Mouse (Mus musculus) urinary bladder, adult 18-20 months (tissue): ENCODE measurements around the gene Supt6.
"Not testable (repeated sequence)": the region's sequence is repeated elsewhere in the genome, so short reads cannot be mapped to it uniquely, and the experiment has no call there.

ENCODE experiments used
- DNase-seq, 2 experiments: peaks; one replicate each; pipeline ENCODE4 v3.0.0; 2022; ENCODE audit warnings: low spot score in 2 of 2, mixed read lengths in 2 of 2

The Supt6 gene

DNA sequence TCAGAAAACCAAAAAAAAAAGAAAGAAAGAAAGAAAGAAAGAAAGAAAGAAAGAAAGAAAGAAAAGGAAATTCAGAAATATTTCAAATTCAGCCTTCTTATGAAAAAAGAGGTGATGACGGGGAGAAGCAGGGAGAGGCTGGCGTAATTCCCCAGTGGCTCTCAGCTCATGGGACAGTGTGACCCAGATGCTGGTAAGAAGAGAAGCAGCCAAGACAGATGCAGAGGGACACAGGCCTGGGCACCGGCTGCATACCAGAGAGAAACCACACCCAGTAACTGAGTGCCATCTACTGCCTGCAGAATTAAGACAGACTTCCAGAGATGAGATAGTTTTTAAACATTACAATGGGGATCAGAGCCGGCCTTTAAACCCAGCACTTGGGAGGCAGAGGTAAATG, 22.2 kb downstream of the Supt6 start:
- no peak for DNase-seq

DNA sequence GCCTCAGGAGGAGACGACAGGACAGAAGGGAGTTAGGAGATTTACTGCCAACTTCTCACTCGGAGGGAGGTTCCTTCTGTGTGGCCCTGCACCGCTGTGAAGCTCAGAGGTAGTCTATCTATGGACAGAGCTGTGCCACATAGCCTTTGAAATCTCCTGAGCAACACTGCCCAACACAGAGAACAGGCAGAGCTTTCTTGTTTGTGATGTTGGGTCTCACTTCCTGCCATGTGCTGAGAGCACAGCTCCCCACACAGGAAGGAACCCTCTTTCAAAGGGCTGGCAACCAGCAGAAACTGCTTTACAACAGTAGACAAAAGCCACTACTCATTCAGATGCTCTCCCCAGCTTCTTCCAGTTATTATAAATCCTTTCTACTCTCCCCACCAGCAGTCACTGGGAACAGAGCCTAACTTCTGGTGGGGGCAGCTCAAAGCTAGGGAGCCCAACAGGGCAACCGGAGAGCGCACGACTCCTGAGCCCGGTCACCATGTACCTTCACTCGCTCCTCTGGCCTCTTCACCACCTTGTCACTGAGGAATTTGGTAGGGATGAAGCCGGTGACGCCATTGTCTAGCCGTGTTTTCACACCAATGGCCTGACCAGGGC, 30.0 kb downstream of the Supt6 start:
- DNase-seq, result no peak

DNA sequence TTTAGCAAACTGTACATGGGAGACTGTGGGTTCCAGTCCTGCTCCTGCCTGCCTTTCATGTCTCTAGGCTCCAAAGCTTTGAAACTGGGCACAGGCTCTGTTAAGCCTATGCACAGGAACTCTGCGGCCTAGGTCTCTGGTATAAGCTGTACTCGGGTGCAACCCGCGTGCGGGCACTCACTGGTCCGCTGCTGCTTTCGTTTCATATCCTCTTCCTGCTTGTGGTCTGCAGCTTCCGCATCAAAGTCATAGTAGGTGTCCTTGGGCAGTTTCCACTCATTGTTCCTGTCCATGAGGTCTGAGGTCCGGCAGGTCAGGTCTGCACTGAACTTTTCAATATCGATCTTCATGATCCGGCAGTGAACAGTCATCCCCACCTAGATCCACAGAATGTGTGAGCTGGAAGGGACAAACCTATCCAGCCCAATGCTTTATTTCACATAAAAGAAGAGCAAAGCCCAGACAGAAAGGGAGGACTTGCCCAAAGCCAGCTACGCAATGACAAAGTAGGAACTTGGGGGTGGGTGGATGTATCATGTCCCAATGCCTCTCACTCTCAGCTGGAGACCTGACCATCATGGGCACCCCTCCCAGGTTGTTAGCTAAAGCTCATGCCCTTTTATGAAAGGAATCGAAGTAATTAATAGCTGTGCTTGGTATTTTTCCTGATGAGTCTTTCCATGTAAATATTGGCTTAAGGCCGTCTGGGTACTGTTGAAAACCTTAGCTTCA, 32.5 kb downstream of the Supt6 start:
- DNase-seq, result no peak

DNA sequence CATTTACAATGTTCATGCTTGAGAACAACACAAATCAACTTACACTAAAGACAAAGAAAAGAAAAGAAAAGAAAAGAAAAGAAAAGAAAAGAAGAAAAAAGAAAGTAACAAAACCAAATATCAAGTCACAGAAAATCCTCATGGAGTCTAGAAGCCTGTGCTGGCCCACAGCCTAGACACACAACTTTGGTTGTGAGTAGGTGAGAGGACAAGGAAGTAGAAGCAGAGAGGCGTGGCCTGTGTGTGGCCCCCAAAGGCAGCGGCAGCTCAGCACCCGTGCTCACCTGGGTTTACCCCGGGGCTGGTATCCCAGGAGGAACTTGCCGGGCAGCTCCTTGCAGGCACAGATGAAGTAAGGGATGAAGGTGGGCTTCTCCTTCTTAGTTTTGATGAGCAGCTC, 34.3 kb downstream of the Supt6 start:
- DNase-seq, result no peak

DNA sequence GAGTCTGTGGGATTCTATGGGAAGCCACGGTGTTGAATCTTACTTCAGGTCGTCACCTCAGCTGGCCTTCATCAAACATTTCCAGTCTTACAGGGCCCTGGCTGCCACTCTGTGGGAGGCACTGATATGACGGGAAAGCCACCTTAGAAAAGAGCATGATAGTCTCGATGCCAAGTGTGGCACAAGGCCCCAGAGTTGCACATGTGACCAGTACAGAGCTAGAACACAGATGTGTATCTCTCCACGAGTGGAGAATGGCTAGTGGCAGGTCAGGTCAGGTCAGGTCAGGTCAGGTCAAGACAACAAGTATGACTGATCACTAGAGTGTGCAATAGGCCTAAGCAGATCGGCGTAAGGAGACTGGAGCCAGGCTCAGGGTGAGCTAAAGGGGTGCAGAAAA, 35.2 kb downstream of the Supt6 start:
- DNase-seq, result no peak

DNA sequence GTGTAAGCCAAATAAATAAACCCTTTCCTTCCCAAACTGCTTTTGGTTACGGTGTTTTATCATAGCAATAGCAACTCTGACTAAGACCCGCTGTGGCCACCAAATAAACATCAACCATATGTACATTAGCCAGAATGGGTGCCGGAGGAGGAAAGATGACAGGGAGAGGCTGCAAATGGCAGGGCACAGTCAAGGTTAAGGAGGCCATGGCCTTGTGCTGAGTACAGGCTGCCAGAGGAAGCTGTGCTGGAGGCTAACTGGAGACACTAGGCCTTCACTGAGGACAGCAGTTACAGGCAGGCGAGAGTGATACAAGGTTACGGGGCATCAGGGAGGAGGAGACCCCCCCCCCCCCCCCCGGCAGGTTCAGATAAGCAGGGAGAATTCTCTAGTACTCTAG, 35.9 kb downstream of the Supt6 start:
- DNase-seq, result no peak

DNA sequence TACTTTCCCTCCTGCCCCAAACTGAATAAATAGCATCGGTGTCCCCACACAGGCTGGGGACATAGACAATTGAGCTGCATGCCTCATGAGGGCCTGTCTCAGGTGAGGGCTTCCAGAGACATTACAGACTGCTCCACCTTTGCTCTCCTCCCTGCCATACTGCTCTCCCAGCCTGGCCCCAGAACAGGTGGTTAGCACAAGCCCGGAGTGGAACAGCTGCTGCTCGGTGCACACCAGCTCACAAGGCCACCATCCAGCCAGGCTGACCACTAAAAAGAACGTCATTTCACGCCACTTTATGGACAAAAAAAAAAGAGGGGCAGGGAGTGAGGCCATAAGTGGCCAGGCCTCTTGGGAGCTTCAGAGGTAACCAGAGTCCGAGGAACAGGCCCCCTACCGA, 38.6 kb downstream of the Supt6 start:
- no peak for DNase-seq

DNA sequence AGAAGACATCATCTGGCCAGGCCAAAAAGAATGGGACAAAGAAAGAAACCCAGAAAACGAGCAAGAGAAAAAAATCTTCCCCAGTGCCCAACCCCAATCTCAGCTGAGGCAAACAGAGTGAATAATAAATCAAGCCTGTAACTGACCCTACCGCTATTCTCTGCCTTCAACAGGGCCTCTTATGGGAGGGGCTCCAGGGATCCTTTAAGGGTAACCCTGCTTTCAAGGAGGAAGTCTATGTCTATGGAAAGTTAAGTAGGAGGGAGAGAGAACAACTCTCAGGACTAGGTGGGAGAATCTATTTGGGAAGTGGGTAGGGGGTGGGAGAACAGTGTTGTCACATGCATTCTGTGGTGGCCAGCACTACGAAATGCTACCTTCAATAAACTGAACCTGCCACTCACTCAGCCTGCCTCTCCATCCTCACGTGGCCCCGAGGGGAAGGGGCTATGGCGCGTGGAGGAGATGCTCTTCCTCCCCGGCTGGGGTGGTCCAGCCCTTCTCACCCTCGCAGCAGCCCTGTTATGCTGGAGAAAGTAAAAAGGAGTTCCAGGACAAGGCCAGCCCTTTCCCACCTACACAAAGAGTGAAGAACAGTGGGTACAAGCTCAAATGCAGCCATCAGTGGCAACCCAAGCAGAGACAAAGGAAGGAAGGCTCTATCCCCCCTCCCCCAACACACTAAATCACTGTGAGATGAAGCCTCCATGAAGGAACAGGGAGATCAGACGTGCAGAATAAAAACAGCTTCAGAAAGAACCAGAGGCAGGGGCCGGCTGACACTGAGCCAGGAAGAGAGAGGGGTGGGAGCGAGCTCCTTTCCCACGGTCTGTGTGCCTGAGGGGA, 40.2 kb downstream of the Supt6 start:
- no peak for DNase-seq

DNA sequence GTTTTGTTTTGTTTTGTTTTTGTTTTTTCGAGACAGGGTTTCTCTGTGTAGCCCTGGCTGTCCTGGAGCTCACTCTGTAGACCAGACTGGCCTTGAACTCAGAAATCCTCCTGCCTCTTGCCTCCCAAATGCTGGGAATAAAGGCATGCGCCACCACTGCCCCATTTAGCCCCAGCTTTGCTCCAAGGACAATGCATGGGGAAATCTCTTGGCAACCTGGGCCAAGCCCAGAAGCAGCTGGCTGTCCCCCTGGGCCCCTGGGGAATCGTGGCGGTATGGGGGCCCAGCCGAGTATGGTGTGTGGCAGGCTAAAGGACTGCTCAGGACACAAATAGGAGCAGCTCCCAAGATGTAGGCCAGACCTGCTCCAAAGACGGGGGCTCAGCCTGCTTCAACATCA, 41.5 kb downstream of the Supt6 start:
- DNase-seq, result no peak

DNA sequence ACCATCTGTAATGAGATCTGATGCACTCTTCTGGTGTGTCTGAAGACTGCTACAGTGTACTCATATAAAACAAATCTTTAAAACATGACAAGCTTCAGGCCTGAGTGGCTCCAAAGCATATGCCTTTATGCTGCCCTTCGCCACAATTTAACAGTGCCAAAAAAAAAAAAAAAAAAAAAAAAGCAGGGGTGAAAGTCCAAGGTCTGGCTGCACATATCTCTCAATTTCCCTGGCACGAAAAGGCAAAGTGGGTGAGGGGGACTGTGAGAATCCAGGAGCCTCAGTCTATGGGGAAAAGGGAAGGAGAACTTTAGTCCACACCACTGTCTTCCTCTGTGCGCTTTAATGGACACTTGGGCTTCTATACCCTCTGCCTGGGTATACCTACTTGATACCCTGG, 43.4 kb downstream of the Supt6 start:
- DNase-seq, result no peak

DNA sequence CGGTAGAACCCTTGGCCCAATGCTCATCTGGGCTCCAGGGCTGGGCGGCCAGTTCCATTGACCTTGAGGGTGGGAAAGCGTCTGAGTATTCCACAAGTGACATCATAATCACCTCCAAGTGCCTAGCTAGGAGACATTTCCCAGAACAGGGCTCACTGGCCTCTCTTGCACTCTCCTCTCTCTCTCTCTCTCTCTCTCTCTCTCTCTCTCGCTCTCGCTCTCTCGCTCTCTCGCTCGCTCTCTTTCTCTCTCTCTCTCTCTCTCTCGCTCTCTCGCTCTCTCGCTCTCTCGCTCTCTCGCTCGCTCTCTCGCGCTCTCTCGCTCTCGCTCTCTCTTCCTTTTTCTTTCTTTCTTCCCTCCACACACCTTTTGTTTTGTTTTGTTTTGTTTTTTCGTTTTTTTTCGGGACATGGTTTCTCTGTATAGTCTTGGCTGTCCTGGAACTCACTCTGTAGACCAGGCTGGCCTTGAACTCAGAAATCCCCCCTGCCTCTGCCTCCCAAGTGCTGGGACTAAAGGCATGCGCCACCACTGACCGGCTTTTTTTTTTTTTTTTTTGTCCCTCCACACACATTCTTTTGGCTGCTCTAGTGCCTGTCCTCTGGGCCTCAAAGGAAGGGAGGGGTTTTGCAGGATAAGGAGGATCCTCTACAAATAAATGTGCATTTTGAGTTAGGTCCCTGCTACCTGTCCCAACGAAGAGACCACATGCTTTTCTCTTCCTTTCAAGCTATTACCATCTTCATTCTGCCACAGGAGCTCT, 50.5 kb downstream of the Supt6 start:
- no peak for DNase-seq

DNA sequence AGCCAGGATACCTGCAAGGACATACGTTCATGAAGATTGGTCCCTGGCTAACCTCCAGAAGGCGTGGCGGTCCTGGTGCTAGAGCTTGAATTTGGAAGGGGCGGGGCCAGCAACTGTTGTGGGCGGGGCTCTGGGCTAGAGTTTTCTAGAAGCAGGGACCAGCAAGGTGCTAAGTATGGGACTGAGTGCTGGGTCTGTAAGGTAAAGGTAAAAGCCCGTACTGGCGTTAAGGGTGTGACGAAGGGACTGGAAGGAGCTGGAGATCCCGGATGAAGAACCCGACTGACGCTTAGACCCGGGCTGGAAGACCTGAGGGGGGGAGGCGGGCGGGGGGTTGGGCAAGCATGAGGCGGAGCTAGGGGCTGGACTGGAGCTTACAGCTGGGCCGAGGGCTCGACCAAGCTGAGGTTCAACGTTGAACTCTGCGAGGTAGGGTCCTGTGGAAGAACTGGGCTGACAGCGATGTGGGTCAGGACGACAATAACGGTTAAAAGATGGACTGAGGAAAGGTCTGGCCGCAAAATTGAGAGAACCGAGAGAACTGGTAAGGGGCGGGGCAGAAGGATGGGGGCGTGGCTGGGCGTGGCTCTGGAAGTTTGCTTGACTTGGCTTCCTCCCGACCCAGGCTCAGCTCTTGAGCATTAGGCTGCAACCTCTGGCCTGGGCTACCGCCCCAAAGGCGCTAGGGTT, 51.2 kb downstream of the Supt6 start:
- DNase-seq, result peak; percentile 69 to 79

DNA sequence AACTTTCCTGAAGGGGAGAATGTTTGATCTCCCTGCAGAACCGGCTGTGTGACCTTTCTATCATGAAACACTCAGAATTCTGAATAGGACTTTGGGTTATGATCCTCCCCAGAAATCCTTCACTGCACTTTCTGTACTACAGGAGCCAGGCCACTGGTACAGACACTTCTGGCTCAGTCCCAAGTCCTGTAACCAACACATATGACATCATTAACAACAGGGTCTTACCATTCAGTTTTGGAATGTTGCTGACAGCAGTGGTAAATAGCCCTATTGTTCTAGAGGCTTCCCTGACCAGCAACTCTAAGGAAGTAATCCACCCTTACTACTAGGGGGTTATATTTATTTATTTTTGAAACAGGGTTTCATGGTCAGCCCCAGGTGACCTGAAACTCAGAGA, 52.7 kb downstream of the Supt6 start, which contains the start of gene Proca1:
Proca1 (plus strand) TSS at position 280 of the 400 bp plus-strand sequence.
- DNase-seq, result no peak

DNA sequence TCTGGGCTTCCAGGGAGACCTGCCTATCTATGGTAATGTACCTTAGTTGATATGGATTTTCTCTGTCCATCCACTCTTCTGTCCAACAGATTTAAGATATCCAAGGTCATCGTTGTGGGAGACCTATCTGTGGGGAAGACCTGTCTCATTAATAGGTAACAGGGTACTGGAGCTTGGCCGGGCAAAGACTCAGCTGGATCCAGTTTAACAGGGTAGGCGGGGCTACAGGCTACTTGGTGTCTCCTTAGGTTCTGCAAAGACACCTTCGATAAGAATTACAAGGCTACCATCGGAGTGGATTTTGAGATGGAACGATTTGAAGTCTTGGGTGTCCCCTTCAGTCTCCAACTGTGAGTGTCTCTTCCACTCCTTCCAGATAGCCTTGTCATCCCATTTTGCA, 55.7 kb downstream of the Supt6 start:
- no peak for DNase-seq

DNA sequence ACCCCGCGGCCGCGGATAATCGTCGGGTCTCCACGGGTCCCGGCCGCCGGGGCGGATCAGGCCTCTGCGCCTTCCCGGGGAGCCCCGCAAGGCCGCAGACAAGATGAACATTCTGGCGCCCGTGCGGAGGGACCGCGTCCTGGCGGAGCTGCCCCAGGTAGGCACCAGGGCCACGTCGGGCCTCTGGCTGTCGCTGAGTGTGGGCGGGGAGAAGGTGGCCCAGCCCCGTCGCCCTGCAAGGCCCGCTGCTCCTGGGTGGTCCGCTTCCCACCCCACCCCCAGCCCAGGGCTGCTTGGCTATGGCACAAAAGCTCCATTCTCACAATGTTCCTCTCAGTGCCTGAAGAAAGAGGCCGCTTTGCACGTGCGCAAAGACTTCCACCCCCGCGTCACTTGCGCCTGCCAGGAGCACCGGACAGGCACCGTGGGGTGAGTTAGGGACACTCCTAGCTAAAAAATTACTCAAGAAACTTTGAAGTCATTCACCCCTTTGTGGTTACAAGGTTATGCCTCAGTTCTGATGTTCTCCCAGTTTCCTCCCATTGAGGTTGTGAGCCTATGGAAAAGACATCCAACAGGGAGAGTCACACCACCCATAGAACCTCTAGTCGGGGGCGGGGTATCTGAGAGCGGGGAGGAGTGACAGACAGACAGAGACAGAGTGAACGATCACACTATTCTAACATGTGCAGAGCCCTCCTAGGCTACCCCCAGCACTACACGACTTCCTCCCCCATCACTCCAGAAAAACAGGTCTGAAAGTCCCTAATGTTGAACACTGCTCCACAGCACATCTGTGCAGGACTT, 56.4 kb downstream of the Supt6 start:
- DNase-seq, result peak; percentile 40 to 44

DNA sequence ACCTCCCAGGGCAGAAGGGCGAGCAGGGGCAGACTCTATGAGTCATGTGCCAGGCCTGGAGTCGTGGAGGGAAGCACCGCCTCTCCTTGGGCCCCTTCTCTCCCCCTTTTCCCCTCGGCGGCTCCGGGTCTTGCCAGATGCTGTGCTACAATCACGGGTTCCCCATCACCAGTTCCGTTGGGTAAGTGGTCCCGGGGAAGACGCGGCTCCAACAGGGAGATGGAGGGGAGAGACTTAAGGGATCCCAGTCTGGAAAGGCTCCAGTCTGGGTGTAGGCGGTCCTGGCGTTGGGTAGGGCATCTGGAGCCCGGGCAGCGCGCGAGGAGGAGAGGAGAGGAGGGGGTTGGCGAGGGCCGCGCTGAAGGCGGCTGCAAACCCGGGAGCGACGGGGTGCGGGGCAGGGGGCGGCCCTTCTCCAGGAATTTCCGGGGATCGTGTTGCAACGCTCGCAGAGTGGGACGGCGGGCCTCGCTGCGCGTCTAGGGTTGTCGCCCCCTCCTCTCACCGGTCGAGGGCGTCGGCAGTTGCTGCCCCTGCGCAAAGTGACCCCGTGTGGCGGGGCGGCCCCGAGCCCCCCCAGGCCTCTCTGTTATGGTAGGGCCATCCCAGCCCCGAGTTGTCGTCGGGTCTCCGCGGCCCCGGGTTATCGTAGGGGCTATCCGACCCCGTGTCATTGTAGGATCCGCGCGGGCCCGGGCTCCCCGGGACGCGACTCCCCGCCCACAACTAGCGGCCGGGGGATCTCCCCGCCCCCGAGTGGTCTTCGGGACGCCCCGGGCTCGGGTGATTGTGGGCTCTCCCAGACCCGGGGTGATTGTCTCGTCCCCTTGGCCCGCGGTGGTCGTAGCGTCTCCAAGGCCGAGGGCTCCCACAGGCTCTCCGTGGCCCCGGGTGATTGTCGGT, 57.2 kb downstream of the Supt6 start, which contains the start of gene Rab34:
Rab34 (plus strand) TSS at position 100 of the 903 bp plus-strand sequence.
- peak; percentile 58 to 63 for DNase-seq

DNA sequence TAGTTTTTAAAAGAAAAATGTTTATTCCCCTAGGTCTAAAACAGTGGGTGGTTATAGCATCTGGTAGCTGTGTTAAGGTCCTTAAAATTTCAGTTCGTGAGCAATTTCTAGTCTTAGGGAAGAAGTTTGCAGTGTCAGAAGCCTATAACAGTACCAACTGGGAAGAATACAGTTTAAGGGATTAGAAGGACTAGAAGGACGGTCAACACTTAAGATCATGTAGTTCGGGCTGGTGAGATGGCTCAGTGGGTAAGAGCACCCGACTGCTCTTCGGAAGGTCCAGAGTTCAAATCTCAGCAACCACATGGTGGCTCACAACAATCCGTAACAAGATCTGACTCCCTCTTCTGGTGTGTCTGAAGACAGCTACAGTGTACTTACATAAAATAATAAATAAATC, 61.1 kb downstream of the Supt6 start:
- not testable (repeated sequence) for DNase-seq

DNA sequence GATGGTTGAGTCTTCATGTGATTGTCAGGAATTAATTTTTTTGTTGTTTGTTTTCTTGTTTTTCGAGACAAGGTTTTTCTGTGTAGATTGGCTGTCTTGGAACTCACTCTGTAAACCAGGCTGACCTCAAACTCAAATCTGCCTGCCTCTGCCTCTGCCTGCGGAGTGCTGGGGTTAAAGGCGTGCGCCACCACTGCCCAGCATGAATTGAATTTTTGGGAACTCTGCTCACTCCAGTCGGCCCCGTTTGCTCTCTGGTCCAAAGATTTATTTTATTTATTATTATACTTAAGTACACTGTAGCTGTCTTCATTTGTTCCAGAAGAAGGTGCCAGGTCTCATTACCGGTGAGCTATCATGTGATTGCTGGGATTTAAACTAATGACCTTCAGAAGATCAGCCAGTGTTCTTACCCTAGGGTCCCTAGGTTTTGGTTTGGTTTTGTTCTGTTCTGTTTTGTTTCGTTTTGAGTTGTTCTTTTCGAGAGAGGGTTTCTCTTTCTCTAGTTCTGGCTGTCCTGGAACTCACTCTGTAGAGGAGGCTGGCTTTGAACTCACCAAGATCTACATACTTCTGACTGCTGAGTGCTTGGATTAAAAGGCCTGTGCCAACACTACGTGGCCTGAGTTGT, 61.8 kb downstream of the Supt6 start:
- no peak for DNase-seq
